Mouse (Mus musculus) 3T3-L1 (cell line): ENCODE results near the gene Adora3.

Experiments used
- DNase-seq: peaks from one replicate; pipeline ENCODE4 v3.0.0-alpha.2; 2015; ENCODE audit warnings: low read depth, low spot score

The Adora3 gene

DNA sequence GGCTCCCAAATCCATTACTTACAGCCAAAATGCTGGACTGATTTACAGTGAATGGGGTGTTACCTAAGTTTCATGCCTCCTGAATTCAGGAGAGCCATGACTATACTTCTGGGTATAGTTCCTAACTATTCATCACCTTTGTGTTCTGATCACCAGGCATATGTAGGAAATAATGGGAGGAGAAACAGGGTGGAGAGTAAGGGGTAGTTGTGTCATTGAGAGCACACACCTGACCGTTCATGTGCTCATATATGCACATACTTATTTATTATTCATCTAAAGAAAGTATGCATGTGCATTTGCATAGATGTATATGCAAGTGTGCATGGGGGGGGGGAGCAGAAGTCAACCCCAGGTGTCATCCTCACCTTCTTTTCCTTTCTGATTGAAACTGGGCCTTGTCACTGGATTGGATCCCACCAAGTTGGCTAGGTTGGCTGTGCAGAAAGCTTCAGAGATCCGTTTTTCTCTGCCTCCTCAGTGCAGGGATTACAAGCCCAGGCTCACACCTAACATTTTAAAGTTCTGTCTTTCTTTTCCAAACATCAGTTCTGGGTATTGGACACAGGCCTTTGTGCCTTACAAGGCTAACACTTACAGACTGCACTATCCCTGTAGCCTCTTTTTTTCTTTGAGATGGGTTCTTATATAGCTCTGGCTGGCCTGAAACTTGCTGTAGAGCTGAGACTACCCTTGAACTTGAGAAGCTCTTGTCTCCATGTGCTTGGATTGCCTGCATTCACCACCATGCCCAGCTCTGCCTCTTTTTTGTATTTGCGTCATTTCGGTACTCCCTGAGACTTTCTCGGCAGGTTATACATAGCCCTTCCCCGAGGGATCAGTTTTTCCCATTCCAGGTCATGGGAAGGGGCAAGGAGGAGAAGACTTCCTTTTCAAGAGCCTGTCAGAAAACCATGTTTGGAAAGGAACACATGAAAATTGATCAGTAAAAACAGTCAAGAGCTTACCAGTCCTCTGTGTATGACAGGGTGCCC lies 3.1 kb downstream of the Adora3 start:
- DNase-seq: no peak

DNA sequence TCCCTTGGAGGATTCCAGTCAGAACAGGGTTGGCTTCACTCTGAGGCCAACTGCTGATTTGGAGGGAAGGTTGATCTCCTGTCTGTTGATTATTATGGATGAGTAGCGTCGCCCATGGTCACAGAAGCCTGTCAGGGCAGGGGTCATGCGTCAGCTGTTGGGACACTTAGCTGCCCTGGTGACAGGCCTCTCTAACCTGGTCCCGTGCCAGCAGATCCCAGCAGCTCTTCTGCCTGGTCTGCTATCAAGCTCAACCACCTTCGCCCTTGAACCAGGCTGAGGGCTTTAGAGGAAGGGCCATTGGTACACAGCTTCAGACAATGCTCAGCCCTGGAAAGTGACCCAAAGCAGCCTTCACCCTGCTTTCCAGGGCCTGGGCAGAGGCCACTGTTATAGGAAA lies 5.4 kb downstream of the Adora3 start:
- no peak for DNase-seq

DNA sequence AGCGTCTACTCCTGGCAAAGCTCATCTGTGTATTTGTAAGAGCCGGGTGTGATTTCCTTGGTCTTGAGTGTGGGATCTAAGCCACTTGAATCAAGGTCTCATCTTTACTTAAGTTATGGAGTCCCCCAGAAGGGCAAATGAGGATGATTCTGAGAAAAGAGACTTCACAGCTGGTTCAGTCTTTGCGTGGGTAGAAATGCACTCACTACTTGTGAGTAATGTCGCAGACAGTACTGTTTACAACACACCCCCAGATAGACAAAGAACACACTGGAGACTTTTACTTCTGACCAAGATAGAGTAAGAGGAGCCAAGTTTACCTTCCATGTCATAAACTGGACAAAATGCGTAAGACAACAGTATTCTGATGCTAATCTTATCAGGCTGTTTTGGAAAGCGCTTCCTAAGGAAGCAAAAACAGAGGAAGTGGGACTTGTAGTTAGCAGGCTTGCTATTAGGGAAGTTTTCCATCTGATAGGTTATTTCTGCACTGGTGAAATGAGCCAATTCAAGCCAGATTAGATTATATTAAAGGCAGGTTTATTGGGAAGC lies 6.7 kb downstream of the Adora3 start:
- no peak for DNase-seq

DNA sequence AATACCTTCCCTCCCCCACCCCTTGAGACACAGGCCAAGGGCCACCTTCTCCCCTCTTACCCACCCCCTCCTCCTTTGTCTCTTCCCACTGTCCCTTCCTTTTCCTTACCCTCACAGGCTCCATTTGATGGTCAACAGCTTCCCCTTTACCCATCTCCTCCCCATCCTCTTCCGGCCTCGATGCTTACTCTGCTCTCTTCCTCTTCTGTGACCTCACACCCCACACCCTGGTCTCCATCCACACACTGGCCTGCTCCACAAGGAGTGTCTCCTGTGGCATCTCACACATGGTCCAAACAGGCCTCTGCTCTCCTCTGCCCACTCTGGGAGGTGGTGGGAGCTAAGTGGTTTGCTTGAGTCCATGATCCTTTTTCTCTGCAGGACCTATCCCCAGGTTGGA lies 7.3 kb downstream of the Adora3 start:
- no peak for DNase-seq

DNA sequence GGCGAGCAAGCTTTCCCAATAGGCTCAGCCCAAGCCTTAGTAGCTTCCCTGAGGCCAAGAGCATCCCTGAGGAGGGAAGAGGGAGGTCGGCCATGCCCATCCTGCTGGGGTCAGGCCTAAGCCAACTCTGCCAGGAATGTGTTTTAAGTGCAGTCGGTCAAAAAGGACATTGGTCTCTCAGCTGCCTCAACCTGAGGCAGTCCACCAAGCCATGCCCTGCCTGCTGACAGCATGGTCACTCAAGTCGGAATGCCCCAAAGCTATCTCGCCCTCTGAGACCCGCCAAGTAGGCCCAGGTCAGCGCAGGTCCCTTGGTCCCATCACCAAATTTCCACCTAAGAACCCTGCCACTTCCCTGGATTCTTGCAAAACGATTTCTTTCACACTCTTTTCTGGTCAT lies 8.1 kb downstream of the Adora3 start:
- no peak for DNase-seq

DNA sequence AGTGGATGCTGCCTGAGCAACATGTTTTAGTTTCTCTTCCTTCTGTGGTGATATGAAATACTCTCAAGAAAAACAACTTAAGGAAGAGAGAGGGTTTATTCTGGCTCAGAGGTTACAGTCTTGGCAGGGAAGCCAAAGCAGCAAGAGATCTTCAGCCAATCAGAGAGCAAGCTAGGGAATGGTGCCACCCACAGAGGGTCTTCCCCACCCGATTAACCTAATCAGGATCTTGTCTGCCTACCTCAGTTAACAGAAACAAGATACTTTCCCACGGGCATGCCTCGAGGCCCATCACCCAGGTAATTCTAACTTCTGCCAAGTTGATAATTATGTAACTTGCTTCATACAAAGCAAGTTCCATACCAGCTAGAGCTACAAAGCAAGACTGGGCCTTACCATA lies 9.8 kb downstream of the Adora3 start:
- no peak for DNase-seq

DNA sequence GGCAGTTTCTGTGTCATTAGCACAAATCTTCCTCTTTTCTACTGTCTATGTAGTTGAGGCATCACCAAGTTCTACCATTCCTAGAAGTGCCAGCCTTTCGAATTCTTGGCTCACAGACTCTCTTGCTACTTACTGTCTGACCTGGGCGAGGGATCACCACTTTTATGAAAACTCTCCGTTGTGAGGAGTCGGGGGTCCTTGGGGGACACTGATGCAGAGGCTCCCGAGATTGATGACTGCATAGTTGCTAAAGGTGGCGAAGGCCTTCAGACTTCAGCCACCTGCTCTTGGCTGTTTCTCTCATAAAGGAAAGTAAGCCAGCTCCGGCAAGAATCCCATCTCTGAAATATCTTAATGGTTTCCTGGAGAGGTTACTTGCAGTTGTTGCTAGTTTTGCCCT lies 11.4 kb downstream of the Adora3 start:
- DNase-seq: no peak

DNA sequence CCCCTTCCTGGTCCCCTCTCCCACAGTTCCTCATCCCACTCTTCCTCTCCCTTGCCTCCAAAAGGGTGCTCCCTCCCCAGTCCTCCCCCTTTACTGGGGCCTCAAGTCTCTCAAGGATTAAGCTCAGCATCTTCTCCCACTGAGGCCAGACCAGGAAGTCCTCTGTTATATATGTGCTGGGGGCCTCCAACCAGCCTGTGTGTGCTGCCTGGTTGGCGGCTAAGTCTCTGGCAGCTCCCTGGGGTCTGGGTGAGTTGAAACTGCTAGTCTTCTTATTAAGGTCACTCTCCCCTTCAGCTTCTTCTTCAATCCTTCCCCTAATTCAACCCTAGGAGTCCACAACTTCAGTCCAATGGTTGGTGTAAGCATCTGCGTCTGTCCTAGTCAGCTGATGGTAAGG lies 12.5 kb downstream of the Adora3 start:
- DNase-seq: no peak

DNA sequence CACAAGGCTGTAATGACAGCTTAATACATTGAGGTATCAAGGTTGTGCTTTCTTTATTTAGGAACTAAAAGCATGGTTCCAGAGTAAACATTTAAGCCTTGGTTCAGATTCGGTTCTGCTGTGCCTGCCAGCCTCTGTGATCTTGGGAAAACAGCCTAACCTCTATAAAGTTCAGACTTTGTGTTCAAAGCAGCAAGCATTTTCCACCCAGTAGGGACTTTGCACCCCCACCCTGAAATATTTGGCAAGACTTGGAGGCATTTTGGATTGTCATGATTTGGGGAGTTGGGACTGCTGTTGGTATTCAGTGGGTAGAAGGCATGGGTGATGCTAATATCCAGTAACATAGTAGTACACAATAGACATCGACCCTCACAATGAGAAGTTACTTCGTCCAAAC lies 18.3 kb downstream of the Adora3 start:
- no peak for DNase-seq

DNA sequence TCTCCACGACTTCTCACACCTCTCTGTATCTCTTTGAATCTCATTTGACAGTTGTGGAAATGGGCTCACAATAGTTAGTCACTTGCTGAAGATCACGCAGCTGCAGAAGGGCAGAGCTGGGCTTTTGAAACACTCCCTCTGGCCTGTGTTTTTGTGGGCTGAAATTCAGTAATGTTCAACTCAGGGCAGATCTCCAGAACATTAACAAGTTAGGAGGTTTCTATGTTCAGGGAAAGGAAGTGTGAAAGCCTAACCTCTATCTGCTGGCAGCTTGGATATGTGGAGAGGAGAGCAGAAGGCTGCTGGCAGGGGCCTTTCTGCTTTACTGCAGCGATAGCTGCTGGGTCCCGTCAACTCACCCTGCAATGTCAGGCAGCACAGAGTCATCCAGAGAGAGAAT lies 19.6 kb downstream of the Adora3 start:
- DNase-seq: no peak

DNA sequence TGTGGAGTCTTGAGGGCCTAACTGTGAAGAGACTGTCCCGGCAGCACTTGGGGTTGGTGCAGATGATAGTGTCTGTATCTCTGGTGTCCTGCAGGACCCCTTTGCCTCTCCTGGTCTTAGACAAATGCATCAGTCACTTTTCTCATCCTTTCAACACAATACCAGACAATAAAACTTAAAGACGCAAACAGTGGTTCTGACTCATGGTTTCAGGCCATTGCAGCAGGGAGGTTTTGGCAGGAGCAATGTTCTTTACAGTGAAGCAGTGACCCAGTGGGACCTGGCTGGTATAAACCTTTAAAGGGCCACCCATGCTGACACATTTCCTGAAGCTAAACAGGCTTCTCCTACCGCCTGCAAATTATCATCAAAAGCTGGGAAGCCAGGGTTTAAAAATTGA lies 20.5 kb downstream of the Adora3 start:
- DNase-seq: peak; percentile 71

DNA sequence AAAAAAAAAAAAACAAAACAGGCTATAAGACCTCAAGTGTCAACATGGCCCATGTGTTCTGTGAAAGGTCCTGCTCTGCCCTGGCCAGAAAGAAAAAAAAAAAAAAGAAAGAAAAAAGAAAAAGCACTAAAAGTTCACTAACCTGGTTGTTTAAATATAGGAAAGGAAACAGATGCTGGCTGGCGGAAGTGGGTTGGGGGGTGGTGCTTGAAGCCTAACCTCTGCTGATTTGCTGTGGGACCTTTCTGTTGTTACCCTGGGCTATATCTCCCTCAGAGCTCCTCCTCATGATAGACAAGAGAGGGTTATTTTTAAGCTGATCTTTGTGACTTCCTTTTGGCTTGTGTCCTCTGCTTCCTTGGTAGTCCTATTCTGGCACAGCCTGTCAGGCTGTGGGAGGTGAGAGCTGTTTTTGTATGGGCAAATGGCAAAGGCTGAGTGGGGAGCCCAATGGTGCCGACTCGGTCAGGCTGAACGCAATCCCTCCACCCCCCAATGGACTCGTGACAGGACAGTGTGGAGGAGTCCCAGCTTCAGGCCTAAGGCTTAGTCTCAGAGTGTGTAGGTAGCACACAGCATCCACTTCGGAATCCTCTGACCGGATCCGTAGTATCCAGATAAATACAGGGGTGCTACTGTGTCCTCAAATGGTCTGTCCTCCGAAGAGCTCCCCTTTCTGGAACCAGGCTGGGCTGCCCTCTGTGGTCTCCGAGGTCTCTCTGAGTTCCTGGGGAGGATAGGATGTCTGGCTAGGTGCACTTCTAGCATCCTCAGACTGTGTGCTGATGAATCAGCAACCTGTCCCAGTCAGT lies 21.3 kb downstream of the Adora3 start:
- peak; percentile 12 for DNase-seq

DNA sequence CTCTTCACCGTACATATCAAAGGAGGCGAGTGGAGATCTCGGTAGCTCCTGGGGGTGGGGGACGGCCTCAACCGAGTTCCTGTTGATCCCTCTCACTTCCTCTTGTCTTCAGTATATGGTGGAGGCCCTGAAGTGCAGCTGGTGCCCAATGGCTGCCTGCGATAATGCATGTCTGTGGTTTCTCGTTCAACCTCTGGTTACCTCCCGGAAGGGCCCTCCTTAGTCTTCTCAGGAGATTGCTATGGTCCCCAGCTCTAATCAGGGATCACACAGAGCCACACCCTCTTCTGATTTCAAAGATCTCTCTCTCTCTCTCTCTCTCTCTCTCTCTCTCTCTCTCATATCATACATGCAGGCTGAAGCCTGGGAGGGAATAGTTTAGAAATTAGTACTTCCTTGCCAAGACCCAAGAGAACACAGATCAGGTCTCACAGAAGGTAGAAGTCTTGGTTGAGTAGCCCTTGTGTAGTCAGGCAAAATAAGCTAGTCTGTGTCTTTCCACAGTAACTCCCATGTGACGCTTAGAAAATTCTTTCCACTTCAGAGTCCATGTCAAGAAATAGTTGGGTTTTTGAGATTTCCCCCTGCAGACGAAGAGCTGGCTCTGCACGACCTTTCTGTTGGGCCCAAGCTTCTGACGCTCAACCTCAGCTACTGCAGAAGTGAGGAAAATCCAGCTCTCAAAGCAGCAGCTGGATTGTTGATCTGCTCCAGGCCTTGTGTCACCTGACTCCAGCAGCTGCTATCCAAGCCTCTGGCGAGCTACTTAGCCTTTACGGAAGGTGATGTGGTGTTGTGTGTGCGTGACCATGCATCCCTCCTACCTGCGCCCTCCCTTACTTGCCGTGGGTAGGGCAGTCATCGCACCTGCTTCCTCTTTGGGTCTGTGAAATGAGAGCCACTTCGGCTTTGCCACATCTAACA lies 22.2 kb downstream of the Adora3 start:
- DNase-seq: no peak

DNA sequence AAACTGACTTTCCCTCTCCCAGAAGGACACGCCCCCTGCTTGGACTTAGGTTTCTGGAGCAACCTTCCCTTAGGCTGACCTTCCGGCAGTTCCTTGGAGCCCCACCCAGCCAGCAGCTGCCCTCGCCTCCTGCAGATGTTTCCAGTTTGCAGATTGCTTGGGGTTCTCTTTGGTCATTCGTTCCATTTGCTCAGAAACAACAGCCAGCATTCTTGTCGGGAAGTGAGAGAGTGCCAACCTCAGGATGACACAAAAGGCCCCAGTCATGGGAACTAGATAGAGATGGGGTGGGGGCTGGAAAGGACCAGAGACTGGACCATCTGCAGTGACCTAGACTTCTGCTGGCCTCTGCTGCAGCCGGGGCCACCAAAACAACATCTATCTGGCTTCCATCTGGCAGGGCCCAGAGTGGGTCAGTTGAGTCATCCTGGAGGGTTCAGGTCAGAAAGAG lies 23.3 kb downstream of the Adora3 start:
- DNase-seq: peak; percentile 79

DNA sequence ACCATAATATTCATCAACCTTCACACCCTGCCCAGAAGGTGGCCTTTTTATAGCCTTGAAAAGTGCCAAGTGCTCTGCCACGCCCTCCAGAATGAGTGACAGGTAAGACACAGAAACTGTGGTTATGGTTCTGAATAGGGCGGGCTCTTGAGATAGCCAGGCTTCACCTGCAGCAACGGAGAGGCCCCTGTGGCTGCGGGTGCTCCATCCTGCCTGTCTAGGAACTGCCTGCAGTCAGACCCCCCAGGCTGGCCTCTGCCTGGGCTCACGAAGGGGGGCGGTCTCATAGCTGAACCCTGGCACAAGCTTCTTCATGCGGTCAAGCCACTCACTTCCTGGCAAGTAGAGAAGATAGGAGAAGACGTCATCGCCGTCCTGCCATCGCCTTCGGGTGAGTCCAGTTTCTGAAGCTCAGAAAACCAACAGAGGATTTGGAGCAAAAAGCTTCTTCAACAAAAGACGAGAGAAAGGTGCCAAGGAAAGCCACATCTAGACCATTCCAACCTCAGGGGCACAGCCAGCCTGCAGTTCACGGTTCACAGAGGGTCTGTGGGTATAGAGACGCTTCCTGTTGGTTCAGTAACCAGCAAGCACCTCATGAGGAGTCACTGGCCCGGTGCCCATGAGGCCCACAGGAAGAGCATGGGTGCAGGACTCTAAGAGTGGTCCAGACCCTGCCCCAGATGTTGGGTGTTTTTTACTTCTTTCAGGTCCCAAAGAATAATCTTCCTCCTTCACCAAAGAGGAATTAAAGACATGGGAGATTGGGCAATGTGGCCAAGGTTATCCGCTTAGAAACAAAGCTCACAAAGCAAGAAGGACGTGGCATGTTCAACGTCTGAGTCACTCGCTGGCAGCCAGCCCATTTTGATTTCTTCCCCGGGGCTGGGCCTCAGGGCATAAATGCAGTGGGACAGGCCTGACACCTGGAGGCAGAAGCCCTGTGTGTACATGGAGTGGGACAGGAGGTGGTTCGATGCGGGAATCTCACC lies 24.2 kb downstream of the Adora3 start:
- peak; percentile 92 for DNase-seq

DNA sequence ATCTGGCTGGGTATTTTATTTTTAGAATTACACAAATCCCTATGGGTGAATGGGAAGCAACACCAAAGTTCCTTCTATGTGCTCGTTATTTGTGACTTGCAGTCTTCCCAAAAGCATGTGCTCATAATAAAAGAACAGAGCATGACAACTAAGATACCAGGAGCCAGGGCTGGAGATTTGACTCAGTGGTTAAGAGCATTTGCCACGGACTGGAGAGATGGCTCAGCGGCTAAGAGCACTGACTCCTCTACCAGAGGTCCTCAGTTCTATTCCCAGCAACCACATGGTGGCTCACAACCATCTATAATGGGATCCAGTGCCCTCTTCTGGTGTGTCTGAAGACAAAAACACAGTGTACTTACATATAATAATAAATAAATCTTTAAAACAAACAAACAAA lies 26.2 kb downstream of the Adora3 start:
- DNase-seq: no peak

DNA sequence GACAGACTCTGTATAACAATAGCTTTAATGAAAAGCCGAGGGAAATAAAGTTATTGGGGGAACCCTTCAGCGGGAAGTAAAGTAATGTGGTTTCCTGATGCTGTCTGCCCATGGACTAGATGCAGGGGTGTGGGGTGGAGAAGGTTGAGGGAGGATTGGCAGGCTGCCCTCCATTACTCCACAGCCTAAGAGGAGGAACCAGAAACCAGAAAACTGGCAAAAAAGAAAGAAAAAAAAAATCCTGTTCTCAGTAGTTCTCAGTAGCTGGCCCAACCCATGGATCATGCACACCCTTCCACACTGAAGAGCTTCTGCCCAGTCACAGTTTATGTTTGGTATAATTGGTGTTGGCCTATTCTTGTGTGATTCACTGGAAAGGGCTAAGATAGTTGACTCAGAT lies 27.7 kb downstream of the Adora3 start:
- peak; percentile 62 for DNase-seq

DNA sequence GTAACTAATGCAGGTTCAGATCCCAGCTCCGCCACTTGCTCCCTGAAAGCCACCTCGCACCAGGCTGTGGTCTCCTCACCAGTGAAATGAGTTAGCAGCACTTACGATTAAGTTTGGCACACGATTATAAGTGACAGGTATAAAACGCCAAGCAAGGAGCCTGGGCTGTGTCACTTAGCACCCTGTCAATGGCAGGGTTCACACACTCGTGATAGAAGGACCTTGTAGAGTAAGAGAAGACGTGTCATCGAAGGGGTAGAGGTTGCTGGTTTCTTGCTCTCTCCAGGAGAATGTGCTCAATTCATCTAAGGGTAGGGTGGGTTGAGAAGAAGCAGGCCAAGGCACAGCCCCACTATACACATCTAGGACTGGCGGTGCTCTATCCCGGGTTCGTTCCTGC lies 28.2 kb downstream of the Adora3 start:
- DNase-seq: no peak

DNA sequence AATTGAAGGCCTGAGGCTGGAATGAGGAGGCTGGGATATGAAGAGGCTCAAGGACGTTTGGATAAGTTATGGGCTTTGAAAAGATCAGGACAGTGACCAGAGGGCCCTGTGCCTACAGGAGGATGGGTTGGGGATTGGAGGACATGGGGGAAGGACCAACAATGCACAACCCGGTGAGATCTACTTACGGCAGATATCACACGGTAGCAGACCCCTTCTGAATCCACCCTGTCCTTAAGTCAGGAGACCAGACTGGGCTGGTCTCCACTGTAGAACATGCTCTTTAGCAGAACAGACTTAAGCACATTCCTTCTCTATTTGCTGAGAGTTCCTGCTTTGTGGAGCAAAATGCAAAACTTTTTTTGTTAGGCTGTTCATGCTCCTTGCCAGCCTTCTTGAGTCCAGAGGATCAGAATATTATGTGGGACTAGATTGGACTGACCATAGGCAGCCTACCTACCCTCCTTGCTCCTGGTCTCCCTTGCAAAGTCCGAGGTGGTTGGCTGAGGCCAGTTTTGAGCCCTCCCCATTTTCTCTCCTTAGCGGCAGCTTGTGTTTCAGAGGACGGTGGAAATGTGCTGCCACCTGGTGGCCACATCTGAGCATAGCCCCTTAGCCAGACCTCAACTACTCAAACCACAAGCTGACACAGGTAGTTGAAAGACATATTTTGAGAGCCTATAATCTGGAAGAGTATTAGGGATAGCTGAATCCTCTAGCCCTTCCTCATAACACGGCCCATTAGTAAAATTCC lies 28.9 kb downstream of the Adora3 start:
- peak; percentile 93 for DNase-seq
